Mouse (Mus musculus) frontal cortex, postnatal 25 days (tissue): ENCODE results near the gene Oxct1.

Experiments used
- DNase-seq, 2 experiments: peaks; one replicate each; pipeline ENCODE4 v3.0.0; 2022; ENCODE audit warnings: low spot score in 2 of 2

The Oxct1 gene

GRCm38 (mm10) chr15:4105498-4105897, 79.3 kb downstream of the Oxct1 start:
- no peak for DNase-seq

GRCm38 (mm10) chr15:4119962-4120361, 93.8 kb downstream of the Oxct1 start:
- DNase-seq, result no peak

- no peak for DNase-seq
These were observed 98.5 kb downstream of the Oxct1 start for GRCm38 (mm10) chr15:4124648-4125047.

GRCm38 (mm10) chr15:4138524-4138923, 112.3 kb downstream of the Oxct1 start:
- no peak for DNase-seq

- no peak for DNase-seq
These were observed 113.3 kb downstream of the Oxct1 start for GRCm38 (mm10) chr15:4139516-4139915.

- no peak for DNase-seq
These were observed 119.2 kb downstream of the Oxct1 start for GRCm38 (mm10) chr15:4145352-4145751.

GRCm38 (mm10) chr15:4147700-4148099, 121.5 kb downstream of the Oxct1 start:
- DNase-seq, result no peak

GRCm38 (mm10) chr15:4148649-4149389, 122.6 kb downstream of the Oxct1 start:
- DNase-seq, result no peak

GRCm38 (mm10) chr15:4154646-4155045, 128.5 kb downstream of the Oxct1 start:
- DNase-seq, result no peak

- no peak for DNase-seq
These were observed 141.8 kb downstream of the Oxct1 start for GRCm38 (mm10) chr15:4167946-4168345.

- DNase-seq, result no peak
These were observed 145.4 kb downstream of the Oxct1 start for GRCm38 (mm10) chr15:4171600-4171999.

GRCm38 (mm10) chr15:4197913-4198312, 171.7 kb downstream of the Oxct1 start:
- DNase-seq, result no peak
